Mouse (Mus musculus) hindbrain, embryonic 13.5 days (tissue): ENCODE measurements around the gene Itga9. TPM values are rescaled to one million over a fixed set of nuclear protein-coding genes. Genes with fewer than 3 reads are reported as not detected.

Experiments used
- ATAC-seq: fragments of 200-750 bp; cut with Nextera tagmentation; 2 replicates; pipeline ENCODE4 v1.8.0; 2017; ENCODE audit warnings: moderate TSS enrichment; ENCODE audit not compliant: low FRiP score
- H3K27ac ChIP-seq: fragments of 300-500 bp; sonication (generic); 2 replicates; pipeline ENCODE4 v1.5.1; 2015; ENCODE audit warnings: inconsistent platforms, mild to moderate bottlenecking, moderate library complexity
- H3K27me3 ChIP-seq: fragments of 300-500 bp; sonication (generic); 2 replicates; pipeline ENCODE4 v1.6.1; 2015; ENCODE audit warnings: mild to moderate bottlenecking, inconsistent platforms
- H3K36me3 ChIP-seq: fragments of 300-500 bp; sonication (generic); 2 replicates; pipeline ENCODE4 v1.6.1; 2015; ENCODE audit warnings: mild to moderate bottlenecking, inconsistent platforms
- H3K4me1 ChIP-seq: fragments of 300-500 bp; sonication (generic); replicated peaks from 2 replicates; pipeline ENCODE4 v1.6.1; 2015; ENCODE audit warnings: inconsistent platforms
- H3K4me2 ChIP-seq: fragments of 300-500 bp; sonication (generic); 2 replicates; pipeline ENCODE4 v1.6.1; 2015; ENCODE audit warnings: inconsistent platforms, mild to moderate bottlenecking, moderate library complexity
- H3K4me3 ChIP-seq: fragments of 300-500 bp; sonication (generic); 2 replicates; pipeline ENCODE4 v1.5.1; 2015; ENCODE audit warnings: mild to moderate bottlenecking, inconsistent platforms
- H3K9ac ChIP-seq: fragments of 300-500 bp; sonication (generic); 2 replicates; pipeline ENCODE4 v1.6.1; 2015; ENCODE audit warnings: mild to moderate bottlenecking, inconsistent platforms
- H3K9me3 ChIP-seq: fragments of 300-500 bp; sonication (generic); 2 replicates; pipeline ENCODE4 v1.6.1; 2016; ENCODE audit warnings: inconsistent platforms
- WGBS: fragments of 180-500 bp; shearing (Covaris S2); methylation state at CpG from one replicate; pipeline ENCODE4 v1.1.7; 2015; 5-methylcytosine and 5-hydroxymethylcytosine counted together
- polyA plus RNA-seq: library from polyadenylated mRNA; unstranded; fragments of >200 nt; fragmentation: Nextera tagmentation; extraction: Ambion mirVana; gene quantifications from 2 replicates; pipeline ENCODE4 v1.2.1, GENCODE M21; 2015

Itga9 gene
- polyA plus RNA-seq, 1 experiment from 2014 or later: 1.8 TPM

DNA sequence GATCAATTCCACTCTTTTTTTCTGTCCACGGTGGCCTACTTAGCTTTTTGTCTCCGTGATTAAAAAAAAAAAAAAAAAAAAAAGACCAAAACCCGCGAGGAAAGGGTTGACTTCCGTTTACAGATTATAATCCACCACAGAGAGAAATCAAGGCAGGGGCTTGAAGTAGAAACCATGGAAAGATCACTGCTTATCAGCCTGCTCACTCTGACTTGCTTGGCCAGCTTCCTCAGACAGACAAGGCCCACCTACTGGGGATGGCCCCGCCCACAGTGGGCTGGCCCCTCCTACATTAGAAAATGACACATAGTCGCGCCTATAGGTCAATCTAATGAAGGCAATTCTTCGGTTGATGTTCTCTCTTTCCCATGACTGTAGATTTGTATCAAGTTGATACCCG is 72.3 kb downstream of the Itga9 start:
- Histone ChIP-seq H3K4me2 (no peak overlapping the region), H3K9me3 (no peaks in the 10 kb centered on the region), H3K9ac (no peak overlapping the region), H3K4me1 (peaks cover 18% of the 10 kb centered on the region), H3K27ac (no peak overlapping the region), H3K4me3 (no peak overlapping the region), H3K36me3 (no peaks in the 10 kb centered on the region), H3K27me3 (no peaks in the 10 kb centered on the region)
- ATAC-seq: no peak
- 71% methylated on average over 10 of the region's 10 CpGs for WGBS

DNA sequence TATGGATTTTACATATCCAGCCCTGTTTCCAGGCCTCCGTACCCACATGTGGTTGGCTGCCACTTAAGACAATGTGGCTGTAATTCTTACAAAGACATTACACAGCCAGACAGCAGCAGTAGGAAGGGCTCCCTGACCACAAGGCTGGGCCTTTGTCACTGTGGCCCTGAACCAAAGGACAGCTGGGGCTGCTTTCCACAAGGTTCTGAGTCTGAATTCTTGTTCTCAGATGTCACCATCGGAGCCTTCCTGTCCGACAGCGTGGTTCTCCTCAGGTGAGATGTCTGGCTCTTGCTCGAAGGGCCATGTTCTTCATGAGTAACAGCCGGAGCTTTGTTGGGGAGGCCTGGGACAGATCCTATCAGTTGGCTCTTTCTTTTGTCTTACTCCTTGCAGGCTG is 75.0 kb downstream of the Itga9 start:
- H3K4me1 ChIP-seq: peaks cover 14% of the 10 kb centered on the region
- ATAC-seq: no peak
- no peaks in the 10 kb centered on the region for H3K27me3 ChIP-seq
- WGBS: 77% methylated on average over 6 of the region's 6 CpGs
- no peak overlapping the region for H3K27ac ChIP-seq
- no peaks in the 10 kb centered on the region for H3K9me3 ChIP-seq
- no peak overlapping the region for H3K9ac ChIP-seq
- H3K36me3 ChIP-seq: no peaks in the 10 kb centered on the region
- H3K4me3 ChIP-seq: no peak overlapping the region
- no peak overlapping the region for H3K4me2 ChIP-seq

DNA sequence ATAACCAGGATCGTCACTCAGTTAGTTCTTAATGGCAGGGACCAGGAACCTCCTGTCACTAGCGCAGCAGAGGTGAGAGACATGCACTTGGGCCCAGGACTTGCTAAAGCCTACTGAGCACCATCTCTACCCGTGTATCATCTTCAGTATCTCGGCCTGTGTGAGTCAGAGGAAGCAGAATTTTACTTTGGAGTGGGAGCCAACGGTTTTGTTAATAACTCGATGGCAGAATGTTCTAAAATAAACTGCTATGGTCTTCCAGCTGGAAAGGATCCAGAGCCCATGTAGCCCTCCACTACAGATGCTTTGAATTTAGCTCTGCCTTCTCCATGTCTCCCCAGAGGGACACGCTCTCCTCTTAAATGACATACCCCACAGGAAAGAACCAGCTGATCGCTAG is 75.7 kb downstream of the Itga9 start:
- Histone ChIP-seq H3K9ac (no peak overlapping the region), H3K9me3 (no peaks in the 10 kb centered on the region), H3K4me1 (peaks cover 9% of the 10 kb centered on the region), H3K27me3 (no peaks in the 10 kb centered on the region), H3K4me2 (no peak overlapping the region), H3K36me3 (no peaks in the 10 kb centered on the region), H3K27ac (no peak overlapping the region), H3K4me3 (no peak overlapping the region)
- 82% methylated on average over 8 of the region's 8 CpGs for WGBS
- no peak for ATAC-seq

DNA sequence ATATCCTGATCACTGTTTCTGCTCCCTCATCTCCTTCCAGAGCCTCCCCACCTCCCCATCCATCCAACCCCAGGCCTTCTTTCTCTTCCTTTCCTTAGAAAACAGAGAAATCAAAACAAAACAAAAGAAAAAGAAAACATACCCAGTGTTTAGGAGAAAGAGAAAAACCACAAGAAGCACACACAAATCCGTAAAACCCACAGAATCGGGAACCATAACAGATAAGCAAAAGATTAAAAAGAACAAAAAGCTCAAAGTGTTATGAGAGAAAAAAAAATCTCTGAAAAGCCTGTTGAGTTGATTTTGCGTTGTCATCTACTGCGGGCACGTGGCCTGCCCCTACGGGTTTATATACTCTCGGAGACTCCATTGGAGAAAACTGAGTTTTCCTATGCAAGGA is 77.0 kb downstream of the Itga9 start:
- ATAC-seq: no peak
- 94% methylated on average over 7 of the region's 7 CpGs for WGBS
- no peak overlapping the region for H3K4me2 ChIP-seq
- no peak overlapping the region for H3K27ac ChIP-seq
- peaks cover 4% of the 10 kb centered on the region; the same call in 1 of the 2 replicates for H3K4me1 ChIP-seq
- H3K36me3 ChIP-seq: no peaks in the 10 kb centered on the region
- no peaks in the 10 kb centered on the region for H3K9me3 ChIP-seq
- no peak overlapping the region for H3K9ac ChIP-seq
- H3K27me3 ChIP-seq: no peaks in the 10 kb centered on the region
- H3K4me3 ChIP-seq: no peak overlapping the region

DNA sequence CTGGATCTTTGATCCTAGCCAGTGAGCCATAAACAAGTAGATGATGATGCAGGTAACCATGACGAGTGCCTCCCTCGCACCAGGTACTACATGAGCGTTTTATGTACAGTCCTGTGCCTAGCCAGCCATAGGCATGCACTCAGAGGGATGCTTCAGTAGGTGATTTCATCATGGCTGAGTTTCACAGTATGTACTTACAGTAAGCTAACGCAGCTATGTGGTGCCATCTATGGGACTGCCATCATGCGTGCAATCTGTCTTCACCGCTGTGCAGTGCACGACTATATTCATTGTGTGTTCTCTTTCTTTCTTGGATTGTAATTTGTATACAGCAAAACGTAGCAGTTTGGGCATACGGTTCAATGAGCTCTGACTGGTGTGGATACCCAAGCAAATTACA is 77.9 kb downstream of the Itga9 start:
- Histone ChIP-seq H3K36me3 (no peaks in the 10 kb centered on the region), H3K9me3 (no peaks in the 10 kb centered on the region), H3K4me2 (no peak overlapping the region), H3K27ac (no peak overlapping the region), H3K27me3 (no peaks in the 10 kb centered on the region), H3K4me1 (peaks cover 12% of the 10 kb centered on the region), H3K4me3 (no peak overlapping the region), H3K9ac (no peak overlapping the region)
- WGBS: 91% methylated on average over 9 of the region's 9 CpGs
- no peak for ATAC-seq

DNA sequence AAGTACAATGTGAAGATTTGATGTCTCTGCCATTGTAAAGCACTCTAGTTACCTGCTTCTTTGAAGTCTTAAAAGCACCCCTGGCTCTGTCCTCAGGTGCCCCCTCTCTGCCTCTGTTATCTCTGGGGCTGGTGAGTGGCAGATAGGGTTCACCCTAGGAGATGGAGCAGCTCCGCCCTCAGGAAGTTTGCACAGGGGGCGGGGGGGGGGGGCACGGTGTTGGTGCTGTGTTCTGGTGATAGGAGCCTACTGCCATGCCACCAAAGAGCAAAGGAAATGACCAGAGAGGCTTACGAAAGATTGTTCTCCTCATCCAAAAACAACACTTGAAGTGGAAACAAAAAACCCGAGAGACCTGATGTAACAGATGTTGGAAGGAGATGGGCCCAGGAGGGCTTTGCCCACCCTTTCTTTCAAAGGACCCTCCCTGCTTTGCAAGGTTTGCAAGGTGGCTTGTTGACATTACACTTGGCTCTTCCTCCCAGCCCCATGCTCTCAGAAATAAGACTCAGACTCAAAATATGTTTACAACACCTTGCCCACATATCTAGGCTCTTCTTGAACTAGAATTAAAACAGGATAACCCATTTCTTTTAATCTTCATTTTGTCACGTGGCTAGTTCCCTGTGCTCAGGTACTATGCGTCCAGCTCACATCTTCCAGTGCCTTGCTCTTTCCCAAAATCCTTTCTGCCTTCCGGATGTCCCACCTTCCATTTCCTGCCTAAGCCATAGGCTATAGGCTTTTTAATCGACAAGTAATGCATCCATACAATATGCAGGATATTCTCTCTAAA is 79.9 kb downstream of the Itga9 start:
- Histone ChIP-seq H3K27me3 (no peaks in the 10 kb centered on the region), H3K27ac (no peak overlapping the region), H3K4me3 (no peak overlapping the region), H3K4me1 (peaks cover 14% of the 10 kb centered on the region), H3K9me3 (no peaks in the 10 kb centered on the region), H3K9ac (no peak overlapping the region), H3K4me2 (no peak overlapping the region), H3K36me3 (no peaks in the 10 kb centered on the region)
- no peak for ATAC-seq
- 84% methylated on average over 9 of the region's 9 CpGs for WGBS

DNA sequence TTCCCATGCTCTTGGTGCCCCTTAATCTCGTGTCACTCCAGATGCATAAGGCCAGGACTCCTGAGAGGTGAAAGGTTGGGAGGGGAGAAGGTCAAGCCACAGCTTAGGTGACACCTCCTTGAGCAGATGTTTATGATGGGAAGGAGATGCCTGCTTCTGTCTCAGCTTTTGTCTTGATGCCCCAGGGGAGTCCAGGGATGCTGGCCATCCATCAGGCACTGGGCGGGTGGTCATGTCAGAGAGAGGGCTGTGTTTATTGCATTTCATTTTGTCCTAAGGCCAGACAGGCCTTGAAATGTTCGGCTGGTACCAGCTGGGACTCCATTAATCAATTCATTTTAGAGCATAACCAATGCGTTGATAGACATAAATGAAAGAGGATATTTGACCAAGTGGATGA is 81.8 kb downstream of the Itga9 start:
- Histone ChIP-seq H3K9ac (no peak overlapping the region), H3K27me3 (no peaks in the 10 kb centered on the region), H3K4me2 (no peak overlapping the region), H3K27ac (no peak overlapping the region), H3K36me3 (no peaks in the 10 kb centered on the region), H3K4me3 (no peak overlapping the region), H3K9me3 (no peaks in the 10 kb centered on the region), H3K4me1 (peaks cover 14% of the 10 kb centered on the region)
- ATAC-seq: no peak
- 36% methylated on average over 4 of the region's 4 CpGs for WGBS

DNA sequence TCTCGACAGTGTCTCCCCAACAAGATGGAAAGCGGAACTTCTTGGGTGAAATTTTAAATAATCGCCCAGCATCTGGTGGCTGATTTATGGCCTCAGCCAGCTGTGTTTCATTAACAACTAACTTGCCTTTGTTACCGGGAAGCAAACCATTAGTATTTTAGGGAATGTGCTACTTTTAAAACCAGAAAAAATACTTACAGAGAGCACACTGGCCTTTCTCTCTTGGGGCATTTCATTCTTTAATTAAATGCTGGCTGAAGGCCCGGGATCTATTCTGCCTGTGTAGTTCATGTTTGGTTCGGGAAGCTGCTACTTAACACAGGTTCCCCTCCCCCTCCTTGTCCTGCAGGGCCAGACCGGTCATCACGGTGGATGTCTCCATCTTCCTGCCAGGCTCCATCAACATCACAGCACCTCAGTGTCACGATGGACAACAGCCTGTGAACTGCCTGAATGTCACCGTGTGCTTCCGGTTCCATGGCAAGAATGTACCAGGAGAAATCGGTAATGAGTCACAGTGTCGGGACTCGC is 82.5 kb downstream of the Itga9 start:
- Histone ChIP-seq H3K27me3 (no peaks in the 10 kb centered on the region), H3K36me3 (no peaks in the 10 kb centered on the region), H3K4me1 (peaks cover 14% of the 10 kb centered on the region), H3K4me2 (no peak overlapping the region), H3K4me3 (no peak overlapping the region), H3K9me3 (no peaks in the 10 kb centered on the region), H3K27ac (no peak overlapping the region), H3K9ac (no peak overlapping the region)
- 56% methylated on average over 14 of the region's 14 CpGs for WGBS
- no peak for ATAC-seq

DNA sequence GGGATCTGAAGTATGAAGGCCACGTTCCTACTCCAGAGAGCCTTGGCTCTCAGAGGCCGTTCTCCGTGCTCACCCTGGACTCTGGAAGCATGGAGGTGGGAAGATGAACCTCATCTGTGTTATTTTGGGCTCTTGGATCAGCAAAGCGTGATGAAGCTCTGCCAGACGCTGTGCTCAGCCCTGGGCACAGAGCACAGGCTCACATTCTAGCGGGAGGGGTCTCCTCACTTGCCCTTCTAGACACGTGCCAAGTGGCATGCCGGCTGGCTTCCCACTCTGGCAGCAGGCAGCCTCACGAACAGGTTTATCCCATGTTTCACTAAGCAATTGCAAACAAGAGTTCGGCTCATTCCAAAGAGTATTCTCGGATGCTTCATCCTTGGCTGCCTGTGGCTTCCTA is 86.8 kb downstream of the Itga9 start:
- H3K4me1 ChIP-seq: peaks cover 13% of the 10 kb centered on the region
- 89% methylated on average over 11 of the region's 11 CpGs for WGBS
- H3K9ac ChIP-seq: no peak overlapping the region
- H3K4me2 ChIP-seq: no peak overlapping the region
- H3K27ac ChIP-seq: no peak overlapping the region
- H3K36me3 ChIP-seq: no peaks in the 10 kb centered on the region
- H3K27me3 ChIP-seq: no peaks in the 10 kb centered on the region
- H3K9me3 ChIP-seq: no peaks in the 10 kb centered on the region
- no peak overlapping the region for H3K4me3 ChIP-seq
- ATAC-seq: no peak

DNA sequence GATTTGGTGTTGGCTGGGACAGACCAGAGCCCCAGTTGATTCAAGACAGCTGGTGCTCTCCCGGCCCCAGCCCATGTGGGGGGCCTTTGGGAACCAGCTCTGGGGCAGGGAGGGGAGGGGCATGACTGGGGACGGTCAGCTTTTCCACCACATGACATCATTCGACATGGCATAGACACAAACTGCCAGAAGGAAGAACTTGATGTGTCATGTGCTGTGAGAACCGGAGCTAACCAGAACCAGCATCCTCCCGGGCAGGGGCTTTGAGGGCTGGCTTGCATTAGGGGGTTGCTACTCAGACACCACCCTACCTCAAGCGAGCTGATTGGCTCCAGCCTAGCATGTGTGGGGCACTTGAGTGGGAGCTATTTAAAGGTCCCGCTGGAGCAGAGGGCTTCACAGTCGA is 87.9 kb downstream of the Itga9 start:
- peaks cover 2% of the 10 kb centered on the region for H3K4me1 ChIP-seq
- no peaks in the 10 kb centered on the region for H3K36me3 ChIP-seq
- H3K4me2 ChIP-seq: no peak overlapping the region
- no peak for ATAC-seq
- no peaks in the 10 kb centered on the region for H3K27me3 ChIP-seq
- 74% methylated on average over 8 of the region's 8 CpGs for WGBS
- no peaks in the 10 kb centered on the region for H3K9me3 ChIP-seq
- H3K4me3 ChIP-seq: no peak overlapping the region
- no peak overlapping the region for H3K9ac ChIP-seq
- H3K27ac ChIP-seq: no peak overlapping the region

DNA sequence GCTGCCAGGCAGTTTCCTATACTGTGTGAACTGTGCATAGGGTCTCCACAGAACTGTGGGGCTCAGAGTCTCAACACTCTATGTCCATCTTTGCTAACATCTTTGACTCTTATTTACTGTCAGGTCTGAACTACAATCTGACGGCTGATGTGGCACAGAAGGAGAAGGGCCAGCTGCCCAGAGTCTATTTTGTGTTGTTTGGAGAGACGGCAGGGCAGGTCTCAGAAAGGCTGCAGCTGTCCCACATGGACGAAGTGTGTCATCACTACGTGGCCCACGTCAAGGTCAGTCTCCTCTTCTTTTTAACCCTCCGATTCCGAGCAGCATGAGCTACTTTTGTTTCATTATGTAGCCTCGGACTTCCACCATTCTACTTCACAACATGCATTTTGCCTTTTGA is 91.7 kb downstream of the Itga9 start:
- ATAC-seq: no peak
- Histone ChIP-seq H3K27me3 (no peaks in the 10 kb centered on the region), H3K9me3 (no peaks in the 10 kb centered on the region), H3K4me3 (no peak overlapping the region), H3K27ac (no peak overlapping the region), H3K4me2 (no peak overlapping the region), H3K4me1 (peaks cover 11% of the 10 kb centered on the region), H3K9ac (no peak overlapping the region), H3K36me3 (no peaks in the 10 kb centered on the region)
- 79% methylated on average over 8 of the region's 8 CpGs for WGBS

DNA sequence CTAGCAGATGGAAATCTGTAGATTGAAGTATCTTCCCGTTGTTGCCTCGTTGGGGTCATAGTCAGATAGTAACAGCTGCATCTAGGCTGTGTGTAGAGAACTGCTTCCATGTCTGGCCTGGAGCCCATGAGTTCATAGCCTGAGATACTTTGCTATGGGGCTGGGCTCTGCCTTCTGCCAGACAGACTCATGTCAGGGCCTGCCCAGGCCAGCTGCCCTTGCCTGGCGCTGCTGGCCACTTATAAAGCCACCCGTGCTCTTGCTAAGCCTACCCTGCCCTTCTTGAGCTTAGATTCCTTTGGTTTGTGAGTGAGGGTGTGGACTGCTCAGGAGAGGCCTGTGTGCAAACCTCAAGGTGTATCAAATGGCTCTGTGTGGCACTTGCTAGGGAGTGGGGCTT is 93.2 kb downstream of the Itga9 start:
- no peaks in the 10 kb centered on the region for H3K9me3 ChIP-seq
- no peak overlapping the region for H3K4me2 ChIP-seq
- H3K4me1 ChIP-seq: peaks cover 11% of the 10 kb centered on the region
- H3K27me3 ChIP-seq: no peaks in the 10 kb centered on the region
- no peaks in the 10 kb centered on the region for H3K36me3 ChIP-seq
- no peak overlapping the region for H3K27ac ChIP-seq
- H3K9ac ChIP-seq: no peak overlapping the region
- H3K4me3 ChIP-seq: no peak overlapping the region
- no peak for ATAC-seq
- 93% methylated on average over 4 of the region's 4 CpGs for WGBS

DNA sequence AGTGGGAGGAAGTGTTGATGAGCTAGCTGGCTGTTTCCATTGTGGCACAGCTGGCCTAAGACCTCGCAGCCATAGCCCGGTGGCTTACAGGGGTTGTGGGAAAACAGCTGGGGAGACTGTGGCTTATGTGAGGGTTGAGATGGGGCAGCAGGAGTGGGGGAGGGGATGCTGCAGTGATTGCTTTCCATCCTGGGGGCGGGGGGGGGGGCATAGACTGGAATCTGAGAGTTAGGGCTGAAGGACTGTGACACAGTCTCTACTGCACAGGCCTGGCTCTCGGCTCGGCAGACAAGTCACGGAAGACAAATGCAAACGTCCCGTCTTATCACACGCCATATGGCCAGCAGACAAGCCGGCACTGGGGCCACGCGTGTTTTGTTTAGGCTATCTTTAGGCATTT is 94.4 kb downstream of the Itga9 start:
- Histone ChIP-seq H3K4me3 (no peak overlapping the region), H3K9ac (no peak overlapping the region), H3K9me3 (no peaks in the 10 kb centered on the region), H3K36me3 (no peaks in the 10 kb centered on the region), H3K27ac (no peak overlapping the region), H3K4me2 (no peak overlapping the region), H3K27me3 (no peaks in the 10 kb centered on the region), H3K4me1 (peaks cover 11% of the 10 kb centered on the region)
- ATAC-seq: no peak
- 64% methylated on average over 12 of the region's 12 CpGs for WGBS
